Mouse (Mus musculus): ENCODE results near the gene Taf9. TPM values are rescaled to one million over a fixed set of nuclear protein-coding genes. Genes with fewer than 3 reads are reported as not detected.
A peak's percentile ranks its signal among the peaks of the same experiment; 100 is the strongest.

Gene Taf9
- polyA plus RNA-seq, 1 experiment from 2014 or later = 20.1 TPM

DNA sequence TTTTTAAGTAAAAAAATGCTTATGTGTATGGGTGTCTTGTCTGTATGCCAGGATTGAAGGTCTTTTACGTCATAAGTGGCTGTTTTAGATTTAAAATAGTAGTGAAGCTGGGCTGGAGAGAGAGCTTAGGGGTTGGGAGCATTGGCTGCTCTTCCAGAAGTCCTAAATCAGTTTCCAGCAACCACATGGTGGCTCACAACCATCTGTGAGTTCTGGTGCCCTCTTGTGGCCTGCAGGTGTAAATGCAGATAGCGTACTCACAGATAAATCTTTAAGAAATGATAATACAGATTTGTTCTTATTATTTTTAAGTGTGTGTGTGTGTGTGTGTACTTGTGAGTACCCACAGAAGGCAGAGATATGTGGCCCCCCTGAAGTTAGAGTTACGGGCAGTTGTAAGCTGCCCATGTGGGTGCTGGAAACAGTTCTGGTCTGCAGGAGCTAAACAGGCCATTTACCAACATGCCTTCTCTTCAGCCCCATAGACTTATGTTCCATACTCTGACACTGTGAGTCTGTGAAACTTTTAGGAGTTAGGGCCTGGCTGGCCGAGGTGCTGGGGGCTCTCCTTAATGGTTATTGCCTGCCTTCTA is 8.6 kb downstream of the Taf9 start:
- Histone ChIP-seq H3K9me3 (ENCODE audit: low read length) (no peaks in the 10 kb centered on the region), H3K27ac (ENCODE audit: low read depth) (no peak overlapping the region), H3K4me2 (ENCODE audit: low read depth, low read length) (no peak overlapping the region), H3K4me1 (ENCODE audit: insufficient read depth) (no peaks in the 10 kb centered on the region), H3K27me3 (ENCODE audit: insufficient read depth, low read length) (no peaks in the 10 kb centered on the region), H3K4me3 (ENCODE audit: low read depth, low read length) (no peak overlapping the region), H3K9ac (replicated peaks) (no peak overlapping the region), H3K36me3 (replicated peaks; ENCODE audit: insufficient read depth, low read length) (peaks cover 8% of the 10 kb centered on the region)
- DNase-seq (peak; percentile 79), ATAC-seq (no peak)
- TF ChIP-seq EP300 (IDR thresholded peaks at IDR 0.05; ENCODE audit: low read depth) = no peak
- peak; percentile 93 for TF ChIP-seq CTCF (IDR thresholded peaks at IDR 0.05; ENCODE audit: low read depth)
- WGBS (ENCODE audit: insufficient replicate concordance) = 28% methylated on average over 4 of the region's 4 CpGs

DNA sequence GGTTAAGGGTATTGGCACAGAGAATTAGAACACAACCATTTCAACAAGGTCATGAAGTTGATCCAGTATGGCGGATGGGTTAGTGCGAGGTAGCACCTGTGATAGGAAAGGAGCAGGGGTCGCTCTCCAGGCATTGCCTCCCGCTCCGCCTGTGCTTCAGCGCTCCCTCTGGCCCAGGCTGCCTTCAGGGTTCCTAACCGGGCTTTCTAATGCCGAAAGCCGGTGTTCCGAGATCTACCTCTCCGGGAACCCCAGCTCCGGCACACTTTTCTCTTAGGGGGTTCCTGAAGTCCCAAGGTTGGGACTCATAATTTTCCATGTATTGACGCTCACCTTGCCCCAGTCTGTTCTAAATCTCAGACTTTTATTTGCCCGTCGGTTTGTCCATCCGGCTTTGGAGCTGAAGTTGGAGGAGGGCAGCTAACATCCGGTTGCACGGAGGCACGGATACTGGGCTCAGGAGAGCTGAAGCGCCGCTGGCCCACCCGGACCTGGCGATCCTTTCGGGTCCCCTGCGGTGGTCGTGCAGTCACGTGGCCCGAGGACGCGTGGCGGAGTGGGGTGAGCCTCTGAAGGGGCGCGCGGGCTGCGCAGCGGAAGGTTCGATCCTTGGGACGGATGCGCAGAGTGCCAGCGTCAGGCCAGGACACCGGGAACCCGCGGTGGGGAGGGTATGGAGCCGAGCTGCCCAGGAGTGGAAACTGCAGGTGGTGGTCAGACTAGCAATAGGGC is 18.1 kb downstream of the Taf9 start, which contains the start of gene Ccdc125:
TSS of gene Ccdc125 (plus strand) at position 427 of the 732 bp plus-strand sequence.
- Histone ChIP-seq H3K4me3 (ENCODE audit: low read depth, low read length) (peak within 1 kb of the TSS; percentile 66), H3K4me2 (ENCODE audit: low read depth, low read length) (peak within 1 kb of the TSS; percentile 69), H3K27ac (ENCODE audit: low read depth) (peak within 1 kb of the TSS; percentile 94), H3K4me1 (ENCODE audit: insufficient read depth) (peaks cover 6% of the 10 kb centered on the region; the same call in 1 of the 2 replicates), H3K9ac (replicated peaks) (peak within 1 kb of the TSS; percentile 67), H3K9me3 (ENCODE audit: low read length) (no peaks in the 10 kb centered on the region), H3K27me3 (ENCODE audit: insufficient read depth, low read length) (no peaks in the 10 kb centered on the region), H3K36me3 (replicated peaks; ENCODE audit: insufficient read depth, low read length) (peaks cover 11% of the 10 kb centered on the region)
- WGBS (ENCODE audit: insufficient replicate concordance) = 1% methylated on average over 44 of the region's 44 CpGs
- ATAC-seq (peak; percentile 70), DNase-seq (peak; percentile 54)
- TF ChIP-seq CTCF (IDR thresholded peaks at IDR 0.05; ENCODE audit: low read depth) (no peak), EP300 (IDR thresholded peaks at IDR 0.05; ENCODE audit: low read depth) (no peak)

DNA sequence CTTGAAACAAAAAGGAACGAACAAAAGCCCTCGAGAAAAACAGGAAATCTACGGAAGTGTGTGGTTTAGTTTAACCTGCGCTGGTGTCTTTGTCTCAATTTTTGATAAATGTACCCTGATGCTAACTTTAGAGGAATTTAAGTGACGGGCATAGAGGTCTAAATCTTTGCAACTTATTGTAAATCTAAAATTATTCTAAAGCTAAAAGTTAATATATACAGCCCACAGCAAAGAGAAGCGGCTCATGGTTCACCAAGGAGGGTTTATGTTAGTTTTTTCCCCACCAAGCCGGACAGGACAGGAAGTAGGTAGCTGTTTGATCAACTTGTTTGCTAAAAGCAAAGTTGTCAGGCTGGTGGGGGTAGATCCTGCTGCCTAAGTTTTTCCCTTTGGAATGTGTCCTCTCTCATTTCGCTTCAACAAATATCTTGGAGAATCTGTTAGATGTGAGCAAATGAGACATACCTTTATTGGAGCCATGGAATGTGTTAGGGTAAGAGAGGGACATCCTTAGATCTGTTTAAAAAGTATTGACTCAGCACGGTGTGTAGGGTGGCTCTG is 18.9 kb downstream of the Taf9 start:
- TF ChIP-seq EP300 (IDR thresholded peaks at IDR 0.05; ENCODE audit: low read depth) (no peak), CTCF (IDR thresholded peaks at IDR 0.05; ENCODE audit: low read depth) (no peak)
- peaks cover 7% of the 10 kb centered on the region; the same call in 1 of the 2 replicates for H3K4me1 ChIP-seq (ENCODE audit: insufficient read depth)
- peaks cover 11% of the 10 kb centered on the region; the same call in 1 of the 2 replicates for H3K36me3 ChIP-seq (replicated peaks; ENCODE audit: insufficient read depth, low read length)
- no peaks in the 10 kb centered on the region for H3K9me3 ChIP-seq (ENCODE audit: low read length)
- peak overlapping the region; percentile 69 for H3K4me2 ChIP-seq (ENCODE audit: low read depth, low read length)
- H3K27me3 ChIP-seq (ENCODE audit: insufficient read depth, low read length) = no peaks in the 10 kb centered on the region
- peak overlapping the region; percentile 94 for H3K27ac ChIP-seq (ENCODE audit: low read depth)
- WGBS (ENCODE audit: insufficient replicate concordance) = 6% methylated on average over 9 of the region's 9 CpGs
- peak overlapping the region; percentile 66 for H3K4me3 ChIP-seq (ENCODE audit: low read depth, low read length)
- DNase-seq (no peak), ATAC-seq (peak; percentile 37; the same call in 1 of the 2 replicates)
- peak overlapping the region; percentile 67 for H3K9ac ChIP-seq (replicated peaks)

DNA sequence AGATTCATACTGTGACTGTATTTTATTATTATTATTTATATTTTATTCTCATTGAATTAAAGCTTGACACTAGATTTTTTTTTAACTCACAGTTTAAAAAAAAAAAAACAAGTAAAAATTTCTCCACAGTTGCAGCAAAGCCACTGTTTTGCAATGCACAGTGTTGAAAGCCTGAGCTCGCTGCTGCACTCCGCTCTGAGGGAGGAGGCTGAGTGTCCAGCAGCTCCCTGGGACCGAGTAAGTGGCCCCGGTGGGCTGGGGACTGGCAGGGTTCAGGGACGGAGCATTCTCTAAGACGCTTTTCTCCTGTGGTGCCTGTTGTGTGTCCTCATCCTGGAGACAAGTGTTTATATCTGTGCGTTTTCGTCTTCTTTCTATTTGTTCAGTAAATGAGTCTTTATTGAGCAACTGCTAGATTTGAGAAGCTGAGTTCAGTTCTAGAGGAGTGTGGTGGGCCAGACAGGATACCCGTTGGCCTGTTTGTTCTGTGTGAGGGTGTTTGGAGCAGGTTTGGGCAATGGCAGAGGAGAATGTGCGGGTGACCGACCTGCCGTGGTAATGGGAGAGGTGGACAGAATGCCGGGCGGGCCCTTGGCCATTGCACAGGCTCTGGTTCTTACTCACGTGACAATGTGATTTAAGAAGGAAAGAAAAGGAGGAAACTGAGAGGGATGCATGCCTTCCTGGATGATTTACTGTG is 24.7 kb downstream of the Taf9 start:
- Histone ChIP-seq H3K4me1 (ENCODE audit: insufficient read depth) (peaks cover 6% of the 10 kb centered on the region; the same call in 1 of the 2 replicates), H3K9me3 (ENCODE audit: low read length) (no peaks in the 10 kb centered on the region), H3K4me3 (ENCODE audit: low read depth, low read length) (peak overlapping the region; percentile 17), H3K4me2 (ENCODE audit: low read depth, low read length) (peak overlapping the region; percentile 22), H3K36me3 (replicated peaks; ENCODE audit: insufficient read depth, low read length) (peaks cover 9% of the 10 kb centered on the region; the same call in 1 of the 2 replicates), H3K9ac (replicated peaks) (no peak overlapping the region), H3K27me3 (ENCODE audit: insufficient read depth, low read length) (no peaks in the 10 kb centered on the region), H3K27ac (ENCODE audit: low read depth) (peak overlapping the region; percentile 62)
- TF ChIP-seq EP300 (IDR thresholded peaks at IDR 0.05; ENCODE audit: low read depth) = no peak
- no peak for TF ChIP-seq CTCF (IDR thresholded peaks at IDR 0.05; ENCODE audit: low read depth)
- ATAC-seq (peak; percentile 75), DNase-seq (peak; percentile 50)
- WGBS (ENCODE audit: insufficient replicate concordance) = 54% methylated on average over 15 of the region's 15 CpGs

DNA sequence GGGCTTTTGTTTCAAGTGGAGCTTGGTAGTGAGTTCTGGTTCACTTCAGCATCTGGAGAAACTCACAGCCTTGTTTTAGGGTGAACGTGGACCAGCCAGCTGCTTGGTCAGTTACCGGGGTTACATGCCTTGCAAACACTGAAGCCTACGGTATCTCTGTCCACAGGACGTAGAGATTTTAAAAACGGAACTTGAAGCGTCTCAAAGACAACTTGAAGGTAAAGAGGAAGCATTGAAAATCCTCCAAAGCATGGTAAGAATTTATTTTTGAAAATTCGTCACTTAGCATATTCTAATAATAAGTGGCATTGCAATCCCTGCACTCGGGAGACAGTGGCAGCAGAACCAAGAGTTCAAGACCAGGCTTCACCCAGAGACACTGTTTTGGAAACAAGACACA is 30.2 kb downstream of the Taf9 start:
- Histone ChIP-seq H3K4me3 (ENCODE audit: low read depth, low read length) (no peak overlapping the region), H3K9ac (replicated peaks) (no peak overlapping the region), H3K27me3 (ENCODE audit: insufficient read depth, low read length) (no peaks in the 10 kb centered on the region), H3K4me1 (ENCODE audit: insufficient read depth) (peaks cover 1% of the 10 kb centered on the region; the same call in 1 of the 2 replicates), H3K9me3 (ENCODE audit: low read length) (no peaks in the 10 kb centered on the region), H3K4me2 (ENCODE audit: low read depth, low read length) (no peak overlapping the region), H3K36me3 (replicated peaks; ENCODE audit: insufficient read depth, low read length) (peaks cover 21% of the 10 kb centered on the region), H3K27ac (ENCODE audit: low read depth) (no peak overlapping the region)
- no peak for ATAC-seq
- 76% methylated on average over 8 of the region's 8 CpGs for WGBS (ENCODE audit: insufficient replicate concordance)
- no peak for DNase-seq
- no peak for TF ChIP-seq CTCF (IDR thresholded peaks at IDR 0.05; ENCODE audit: low read depth)
- no peak for TF ChIP-seq EP300 (IDR thresholded peaks at IDR 0.05; ENCODE audit: low read depth)

Data from liver, postnatal 0 days (tissue).